Mouse (Mus musculus): Measurements from ENCODE around the gene Epb41. TPM values are rescaled to one million over a fixed set of nuclear protein-coding genes. Genes with fewer than 3 reads are reported as not detected.

The Epb41 gene
- 46.8 and 48.0 TPM in 2 replicates for total RNA-seq (2014; rRNA removed)
- 29.6 and 40.7 TPM in 2 replicates for polyA plus RNA-seq (2012; rRNA removed)

DNA sequence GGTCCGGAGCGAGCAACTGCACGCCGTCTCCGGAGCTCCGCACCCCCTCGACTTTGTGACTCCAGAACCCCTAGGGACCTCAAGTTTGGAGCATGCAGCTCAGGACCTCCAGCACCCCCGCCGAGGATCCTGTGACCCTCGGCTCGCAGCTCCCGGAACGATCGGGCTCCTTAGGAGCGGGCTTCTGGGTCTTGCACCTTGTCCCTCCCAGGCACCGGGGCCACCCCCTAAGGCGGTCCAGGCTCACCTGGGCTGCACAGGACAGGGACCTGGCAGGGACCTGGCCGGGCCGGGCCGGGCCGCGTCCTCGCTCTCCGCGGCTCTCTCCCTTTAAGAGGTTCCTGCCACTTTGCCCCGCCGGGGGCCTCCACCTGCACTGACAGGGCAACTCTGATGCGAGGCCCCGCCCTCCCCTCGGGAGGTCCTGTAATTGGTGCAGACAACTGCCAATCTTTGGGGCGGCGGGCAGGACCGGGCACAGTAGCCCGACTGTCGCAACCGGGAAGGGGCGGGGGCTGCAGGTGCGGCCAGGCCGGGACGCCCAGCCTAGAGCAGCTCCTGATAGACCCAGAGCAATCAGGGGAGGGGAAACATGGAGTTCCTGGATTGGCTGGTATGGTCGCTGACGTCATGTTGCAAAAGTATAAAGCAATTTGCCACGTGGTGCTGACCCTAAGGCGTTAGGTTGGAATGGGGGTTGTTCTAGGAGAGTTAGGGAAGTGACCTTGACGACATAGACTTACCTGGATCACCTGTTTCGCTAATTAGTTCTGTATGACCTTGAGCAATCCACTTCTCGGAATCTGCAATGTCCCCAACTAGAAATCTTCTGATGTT lies at the start of gene Epb41:
Gene Epb41, minus strand, starts transcription at position 389 of the 837 bp plus-strand sequence.
- WGBS, result under 1% methylated on average over 47 of the region's 47 CpGs
- peak; percentile 89 for TF ChIP-seq POLR2A (IDR thresholded peaks at IDR 0.05; ENCODE audit: extremely low read depth, insufficient read depth, low read length)
- TF ChIP-seq CTCF (IDR thresholded peaks at IDR 0.05; ENCODE audit: low read depth, low read length), result no peak
- Histone ChIP-seq H3K79me2 (ENCODE audit: control insufficient read depth, insufficient read depth, low read length) (peaks cover 33% of the 10 kb centered on the region; the same call in 1 of the 2 replicates), H3K27ac (replicated peaks; ENCODE audit: insufficient read depth, low read depth, low read length) (peak within 1 kb of the TSS; percentile 98), H3K36me3 (ENCODE audit: control insufficient read depth, insufficient read depth, low read length) (peaks cover 2% of the 10 kb centered on the region; the same call in 1 of the 2 replicates), H3K9ac (ENCODE audit: low read depth, low read length) (peak within 1 kb of the TSS; percentile 96), H3K4me1 (ENCODE audit: control insufficient read depth, insufficient read depth, low read length) (peaks cover 25% of the 10 kb centered on the region), H3K4me3 (ENCODE audit: insufficient read depth, low read depth, low read length) (peak within 1 kb of the TSS; percentile 77), H3K27me3 (ENCODE audit: control insufficient read depth, insufficient read depth, low read length) (no peaks in the 10 kb centered on the region)
- peak; percentile 97 for DNase-seq (ENCODE audit: extremely low read depth, low read depth, low spot score)

DNA sequence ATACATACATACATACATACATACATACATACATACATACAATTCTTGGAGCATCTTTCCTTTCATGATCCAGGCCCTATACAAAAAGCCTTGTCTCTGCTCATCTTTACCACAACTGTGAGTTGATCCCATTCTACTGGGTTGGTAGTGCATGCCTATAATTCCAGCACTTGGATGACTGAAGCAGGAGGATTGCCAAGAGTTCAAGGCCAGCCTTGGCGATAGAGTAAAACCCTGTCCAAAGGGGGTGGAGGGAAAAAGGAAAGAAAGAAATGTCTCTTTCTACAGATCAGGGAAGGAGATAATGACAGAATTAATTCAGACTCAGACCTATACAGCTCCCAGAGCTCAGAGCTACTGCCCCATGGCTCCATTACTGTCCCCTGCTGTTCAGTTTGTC lies 48.0 kb upstream of the Epb41 start:
- no peaks in the 10 kb centered on the region for H3K27me3 ChIP-seq (ENCODE audit: control insufficient read depth, insufficient read depth, low read length)
- no peak overlapping the region for H3K9ac ChIP-seq (ENCODE audit: low read depth, low read length)
- WGBS, result 24% methylated on average over 1 of the region's 1 CpGs
- H3K4me3 ChIP-seq (ENCODE audit: insufficient read depth, low read depth, low read length), result no peak overlapping the region
- H3K36me3 ChIP-seq (ENCODE audit: control insufficient read depth, insufficient read depth, low read length), result no peaks in the 10 kb centered on the region
- no peak for DNase-seq (ENCODE audit: extremely low read depth, low read depth, low spot score)
- TF ChIP-seq POLR2A (IDR thresholded peaks at IDR 0.05; ENCODE audit: extremely low read depth, insufficient read depth, low read length), result no peak
- no peak for TF ChIP-seq CTCF (IDR thresholded peaks at IDR 0.05; ENCODE audit: low read depth, low read length)
- no peaks in the 10 kb centered on the region for H3K4me1 ChIP-seq (ENCODE audit: control insufficient read depth, insufficient read depth, low read length)
- H3K27ac ChIP-seq (replicated peaks; ENCODE audit: insufficient read depth, low read depth, low read length), result no peak overlapping the region
- no peaks in the 10 kb centered on the region for H3K79me2 ChIP-seq (ENCODE audit: control insufficient read depth, insufficient read depth, low read length)

DNA sequence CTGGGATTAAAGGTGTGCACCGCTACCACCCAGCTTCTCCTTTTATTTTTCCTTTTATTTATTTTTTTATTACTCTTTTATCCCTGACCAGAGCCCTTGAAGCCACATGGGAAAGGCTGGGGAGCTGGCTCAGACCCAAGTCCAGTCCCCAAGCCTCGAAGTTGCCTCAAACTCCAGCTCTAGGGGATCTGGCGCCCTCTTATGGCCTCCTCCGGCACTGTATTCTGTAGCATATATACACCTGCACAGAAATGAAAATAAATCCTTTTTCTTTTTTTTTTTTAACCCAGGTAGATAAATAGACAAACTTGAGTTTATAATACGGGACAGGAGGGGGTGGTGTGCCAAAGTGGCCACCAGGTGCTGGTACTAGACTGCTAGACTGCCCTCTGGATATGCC lies 46.6 kb upstream of the Epb41 start:
- 80% methylated on average over 5 of the region's 5 CpGs for WGBS
- no peaks in the 10 kb centered on the region for H3K79me2 ChIP-seq (ENCODE audit: control insufficient read depth, insufficient read depth, low read length)
- H3K4me3 ChIP-seq (ENCODE audit: insufficient read depth, low read depth, low read length), result no peak overlapping the region
- H3K27ac ChIP-seq (replicated peaks; ENCODE audit: insufficient read depth, low read depth, low read length), result no peak overlapping the region
- no peak for TF ChIP-seq POLR2A (IDR thresholded peaks at IDR 0.05; ENCODE audit: extremely low read depth, insufficient read depth, low read length)
- peak; percentile 38; the same call in 1 of the 2 replicates for TF ChIP-seq CTCF (IDR thresholded peaks at IDR 0.05; ENCODE audit: low read depth, low read length)
- no peak for DNase-seq (ENCODE audit: extremely low read depth, low read depth, low spot score)
- H3K9ac ChIP-seq (ENCODE audit: low read depth, low read length), result no peak overlapping the region
- H3K4me1 ChIP-seq (ENCODE audit: control insufficient read depth, insufficient read depth, low read length), result no peaks in the 10 kb centered on the region
- no peaks in the 10 kb centered on the region for H3K27me3 ChIP-seq (ENCODE audit: control insufficient read depth, insufficient read depth, low read length)
- no peaks in the 10 kb centered on the region for H3K36me3 ChIP-seq (ENCODE audit: control insufficient read depth, insufficient read depth, low read length)

DNA sequence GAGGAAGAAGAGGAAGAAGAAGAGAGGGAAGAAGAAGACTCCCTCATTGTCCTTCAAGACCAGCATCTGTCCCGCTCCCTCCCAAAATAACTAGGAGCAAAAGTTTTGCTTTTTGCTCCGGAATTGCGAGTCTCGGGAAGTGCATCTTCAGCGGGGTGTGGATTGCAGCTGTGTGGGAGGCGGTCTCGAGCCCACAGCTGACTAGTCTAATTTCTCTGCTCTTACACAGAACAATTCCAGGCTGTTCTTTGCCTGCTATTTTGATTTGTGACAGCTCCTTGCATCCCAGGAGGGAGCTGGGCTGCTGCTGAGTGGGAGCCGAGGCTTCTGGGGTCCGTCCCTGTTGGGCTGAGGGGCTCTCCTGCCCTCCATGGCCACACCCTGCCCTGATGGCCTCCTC lies 44.4 kb upstream of the Epb41 start:
- Histone ChIP-seq H3K4me1 (ENCODE audit: control insufficient read depth, insufficient read depth, low read length) (no peaks in the 10 kb centered on the region), H3K9ac (ENCODE audit: low read depth, low read length) (no peak overlapping the region), H3K4me3 (ENCODE audit: insufficient read depth, low read depth, low read length) (no peak overlapping the region), H3K79me2 (ENCODE audit: control insufficient read depth, insufficient read depth, low read length) (no peaks in the 10 kb centered on the region), H3K36me3 (ENCODE audit: control insufficient read depth, insufficient read depth, low read length) (no peaks in the 10 kb centered on the region), H3K27me3 (ENCODE audit: control insufficient read depth, insufficient read depth, low read length) (no peaks in the 10 kb centered on the region), H3K27ac (replicated peaks; ENCODE audit: insufficient read depth, low read depth, low read length) (no peak overlapping the region)
- no peak for DNase-seq (ENCODE audit: extremely low read depth, low read depth, low spot score)
- no peak for TF ChIP-seq POLR2A (IDR thresholded peaks at IDR 0.05; ENCODE audit: extremely low read depth, insufficient read depth, low read length)
- WGBS, result 69% methylated on average over 9 of the region's 9 CpGs

DNA sequence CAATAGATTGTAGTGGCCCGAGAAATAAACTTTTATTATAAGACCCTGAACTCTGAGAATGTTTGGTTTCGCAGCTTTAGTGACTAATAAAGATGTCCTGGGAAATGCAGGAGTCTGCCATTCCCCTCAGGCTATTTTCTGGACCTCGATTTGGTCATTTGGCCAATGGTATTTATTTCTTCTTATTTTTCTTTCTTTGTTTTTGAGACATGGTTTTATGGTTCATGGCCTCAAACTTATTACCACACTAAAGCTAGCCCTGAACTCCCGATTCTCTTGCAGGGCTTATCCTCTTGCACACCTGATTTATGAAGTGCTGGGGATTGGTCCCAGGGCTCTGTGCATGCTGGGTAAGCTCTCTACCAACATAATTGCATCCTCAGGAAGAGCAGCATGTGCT lies 41.2 kb upstream of the Epb41 start:
- no peak overlapping the region for H3K9ac ChIP-seq (ENCODE audit: low read depth, low read length)
- no peaks in the 10 kb centered on the region for H3K79me2 ChIP-seq (ENCODE audit: control insufficient read depth, insufficient read depth, low read length)
- no peak for TF ChIP-seq POLR2A (IDR thresholded peaks at IDR 0.05; ENCODE audit: extremely low read depth, insufficient read depth, low read length)
- TF ChIP-seq CTCF (IDR thresholded peaks at IDR 0.05; ENCODE audit: low read depth, low read length), result no peak
- no peaks in the 10 kb centered on the region for H3K4me1 ChIP-seq (ENCODE audit: control insufficient read depth, insufficient read depth, low read length)
- no peak overlapping the region for H3K4me3 ChIP-seq (ENCODE audit: insufficient read depth, low read depth, low read length)
- DNase-seq (ENCODE audit: extremely low read depth, low read depth, low spot score), result no peak
- WGBS, result 84% methylated on average over 4 of the region's 4 CpGs
- no peaks in the 10 kb centered on the region for H3K36me3 ChIP-seq (ENCODE audit: control insufficient read depth, insufficient read depth, low read length)
- H3K27ac ChIP-seq (replicated peaks; ENCODE audit: insufficient read depth, low read depth, low read length), result no peak overlapping the region
- peaks cover 5% of the 10 kb centered on the region; the same call in 1 of the 2 replicates for H3K27me3 ChIP-seq (ENCODE audit: control insufficient read depth, insufficient read depth, low read length)

Data from liver, adult 2 months (tissue).